Mouse (Mus musculus): ENCODE measurements at regions not wholly inside any gene's neighbourhood (a gene's known extent, or its start where the extent isn't known, plus 50 kb on each side); places are given as distances from the start of the nearest gene placed in this dataset.
"Not testable (repeated sequence)": the region's sequence is repeated elsewhere in the genome, so short reads cannot be mapped to it uniquely, and the experiment has no call there.

DNA sequence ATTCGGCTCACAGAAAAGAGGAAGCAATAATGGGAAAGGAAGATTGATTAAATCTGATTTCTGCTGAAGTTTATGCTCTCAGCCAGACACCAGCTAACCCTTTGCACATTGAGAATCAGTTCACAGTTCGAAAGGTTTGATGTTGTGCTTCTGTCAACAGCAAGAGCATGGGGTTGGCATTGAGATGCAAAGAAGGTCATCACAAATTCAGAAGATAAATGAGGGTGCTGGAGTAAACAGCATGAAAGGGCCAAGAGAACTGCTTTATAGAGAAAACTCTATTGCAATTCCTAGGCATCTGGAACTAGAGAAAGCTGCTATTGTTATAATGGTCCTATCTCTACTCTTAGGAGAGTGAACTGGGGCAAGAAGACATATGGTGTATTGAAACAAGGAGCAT, 250.8 kb downstream of the Rab38 start:
- no peak for DNase-seq

DNA sequence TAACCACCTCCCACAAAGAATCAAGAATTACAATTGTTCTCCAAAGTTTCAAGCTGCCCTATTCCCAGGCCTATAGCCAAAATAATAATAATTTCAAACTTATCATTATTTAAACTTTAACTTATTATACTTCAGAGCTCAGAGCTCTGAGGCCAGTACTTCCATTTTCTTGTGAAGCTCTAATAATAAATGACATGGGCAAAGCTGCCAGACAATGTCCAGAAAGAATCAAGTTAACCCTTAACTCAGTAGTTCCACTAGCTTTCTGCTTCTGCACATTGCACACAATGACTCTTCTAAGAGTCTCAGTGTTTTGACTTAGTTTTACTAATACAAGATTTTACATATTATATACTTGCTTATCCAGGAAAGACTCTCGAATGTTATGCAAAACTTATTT, 291.0 kb downstream of the Rab38 start:
- not testable (repeated sequence) for DNase-seq

DNA sequence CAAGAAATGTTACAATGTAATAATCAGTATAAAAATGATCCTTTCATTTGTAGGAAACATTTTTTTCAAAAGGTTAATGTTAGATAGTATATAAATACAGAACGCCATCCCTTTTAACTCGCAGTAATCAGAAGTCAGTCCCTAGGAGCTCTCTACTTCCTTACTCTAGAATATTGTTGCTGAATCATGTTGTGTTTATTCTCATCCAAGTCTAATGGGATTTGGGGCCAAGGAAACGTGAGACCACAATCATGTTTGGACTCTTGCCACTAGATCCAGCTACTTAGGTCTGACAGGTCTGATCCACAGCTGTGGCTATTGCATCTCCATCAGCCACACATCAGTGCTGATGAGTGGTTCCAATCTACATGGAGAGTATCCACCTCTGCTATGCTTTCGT, 304.4 kb downstream of the Rab38 start:
- DNase-seq, result no peak

DNA sequence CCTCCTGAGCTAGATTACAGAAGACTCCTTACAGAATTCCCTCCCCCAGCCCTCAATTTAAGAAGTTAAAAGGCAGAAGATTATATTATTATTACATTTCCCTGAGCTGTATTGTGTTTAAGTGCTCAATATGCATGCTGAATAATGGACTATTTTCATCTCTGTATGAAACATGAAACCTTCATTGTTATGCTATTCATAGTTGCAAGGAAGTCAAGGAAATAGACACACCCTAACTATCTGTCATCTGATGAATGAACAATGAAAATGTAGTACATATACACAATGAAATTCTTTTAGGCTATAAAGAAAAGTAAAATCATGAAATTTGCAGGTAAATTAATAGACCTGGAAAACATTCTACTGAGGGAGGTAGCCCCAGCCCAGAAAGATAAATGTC, 305.7 kb downstream of the Rab38 start:
- DNase-seq, result no peak

DNA sequence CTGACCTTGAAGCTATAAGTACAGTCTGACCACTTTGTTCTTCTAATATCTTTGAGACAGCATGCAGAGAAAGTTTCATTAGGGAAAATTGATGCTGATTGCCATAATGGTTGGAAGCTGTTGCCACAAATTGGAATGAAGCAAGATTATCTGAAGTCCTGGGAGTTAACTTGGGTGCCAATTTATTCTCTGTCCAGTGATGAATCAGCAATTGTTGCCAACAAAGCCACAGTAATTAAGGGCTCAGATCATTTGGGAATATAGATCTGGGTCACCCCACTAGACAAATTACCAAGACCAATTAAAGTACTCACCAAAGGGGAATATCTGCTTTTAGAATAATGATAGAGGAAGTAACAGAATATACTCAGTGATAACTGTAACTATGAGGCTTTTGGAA, 347.3 kb downstream of the Rab38 start:
- no peak for DNase-seq

DNA sequence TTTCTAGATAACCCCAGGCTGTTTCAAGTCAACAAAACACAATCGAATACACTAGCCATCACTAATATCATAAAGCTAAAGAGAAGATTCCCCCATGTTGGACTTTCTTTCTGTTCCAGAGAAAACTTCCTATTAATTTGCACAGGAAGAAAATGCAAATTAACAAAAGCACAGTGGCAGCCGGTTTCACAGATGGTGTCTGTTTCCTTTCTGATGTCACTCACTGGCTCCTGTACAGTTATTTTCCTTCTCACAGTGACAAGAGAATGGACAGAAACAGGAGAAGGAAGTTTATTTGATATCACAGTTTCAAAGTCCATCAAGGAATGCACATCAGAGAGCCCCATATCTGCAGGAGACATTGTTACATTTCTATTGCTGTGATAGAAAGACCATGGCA, 352.8 kb downstream of the Rab38 start:
- DNase-seq, result peak; percentile 1

- no peak for DNase-seq
Observed at GRCm38 (mm10) chr7:88808175-88808574, 378.1 kb downstream of the Rab38 start.

DNA sequence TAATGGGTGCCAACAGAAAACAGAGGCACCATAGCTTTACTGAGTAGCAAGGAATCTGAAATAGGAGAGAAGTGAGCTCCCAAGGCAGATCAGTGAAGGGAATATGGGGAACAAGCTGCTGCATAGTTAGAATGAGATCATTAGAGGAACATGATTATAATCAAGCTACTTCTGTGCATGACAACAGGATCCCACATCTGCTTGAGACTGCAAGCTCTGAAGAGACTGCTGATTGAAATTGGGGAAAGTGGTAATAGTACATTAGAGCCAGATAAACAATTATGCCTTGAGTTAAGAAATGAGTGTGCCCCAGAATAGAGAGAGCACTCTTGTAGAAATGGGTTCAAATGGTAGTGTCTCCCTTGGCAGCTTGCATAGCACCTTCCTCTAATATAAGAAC, 380.1 kb downstream of the Rab38 start:
- no peak for DNase-seq

DNA sequence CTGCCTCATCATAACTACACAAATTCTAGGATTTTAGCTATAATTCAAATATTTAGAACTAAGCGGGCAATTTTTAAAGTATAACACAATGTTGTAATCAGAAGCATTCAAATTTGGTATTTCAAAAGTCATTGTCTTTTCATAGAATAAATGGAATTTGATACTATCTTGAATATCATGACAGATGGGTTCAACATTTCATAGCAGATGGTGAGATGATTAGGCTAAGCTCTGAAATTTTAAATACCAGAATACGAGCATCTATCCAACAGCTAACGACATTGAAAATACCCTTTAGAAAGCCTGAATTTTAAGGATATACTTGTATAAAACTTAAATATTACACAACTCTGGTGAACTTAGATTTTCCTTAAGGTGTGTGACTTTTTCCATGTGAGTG, 390.1 kb downstream of the Rab38 start:
- DNase-seq, result no peak

GRCm38 (mm10) chr7:88826498-88826897, 396.4 kb downstream of the Rab38 start:
- DNase-seq, result no peak

GRCm38 (mm10) chr7:88847946-88848524, 418.0 kb downstream of the Rab38 start:
- no peak for DNase-seq

Measured in right cerebral cortex, adult 18-20 months (tissue).